Mouse (Mus musculus) kidney, postnatal 10 days (tissue): ENCODE measurements at regions not wholly inside any gene's neighbourhood (a gene's known extent, or its start where the extent isn't known, plus 50 kb on each side); places are given as distances from the start of the nearest gene placed in this dataset.

Experiments
- DNase-seq: peaks from one replicate; pipeline ENCODE4 v3.0.0; 2021; ENCODE audit warnings: mixed read lengths

DNA sequence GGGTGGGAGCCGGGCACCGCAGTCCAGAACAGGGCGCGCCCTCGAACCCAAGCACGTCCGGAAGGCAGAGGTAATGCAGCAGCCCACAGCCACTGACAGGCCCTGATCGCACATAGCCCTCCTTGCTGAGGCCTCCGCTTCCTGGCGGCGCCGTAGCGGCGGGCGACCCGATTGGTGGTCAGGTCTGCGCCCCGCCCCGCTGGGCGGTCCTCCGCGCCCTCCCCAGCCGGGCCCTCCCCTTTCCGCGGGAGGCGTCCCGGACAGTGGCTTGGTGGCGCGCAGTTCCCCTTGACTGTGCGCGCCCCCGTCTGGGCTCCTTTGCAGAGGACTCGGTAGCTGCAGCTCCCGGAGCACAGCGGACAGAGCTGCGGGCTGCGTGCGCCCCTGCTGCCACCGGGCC is 375.5 kb upstream of the Asap2 start:
- peak; percentile 84 for DNase-seq
